Mouse (Mus musculus) G1E (cell line): ENCODE data around the gene Tut1. TPM values are rescaled to one million over a fixed set of nuclear protein-coding genes. Genes with fewer than 3 reads are reported as not detected.

ENCODE experiments used
- ATAC-seq: 2 replicates; pipeline ENCODE4 v1.8.0; 2016; ENCODE audit warnings: mild to moderate bottlenecking; ENCODE audit not compliant: insufficient number of reproducible peaks, poor library complexity, low FRiP score, severe bottlenecking; ENCODE audit errors: extremely low read depth
- DNase-seq: peaks from one replicate; pipeline ENCODE4 v3.0.0; 2012; ENCODE audit warnings: low spot score
- H3K27me3 ChIP-seq: 2 replicates; pipeline ENCODE4 v1.6.1; 2012; ENCODE audit warnings: mild to moderate bottlenecking, low read length, inconsistent platforms; ENCODE audit not compliant: insufficient read depth
- H3K36me3 ChIP-seq: replicated peaks from 2 replicates; pipeline ENCODE3; 2012; ENCODE audit warnings: mild to moderate bottlenecking, inconsistent platforms
- H3K4me1 ChIP-seq: 2 replicates; pipeline ENCODE4 v1.6.1; 2012; ENCODE audit warnings: low read depth, low read length, inconsistent platforms, mixed read lengths; ENCODE audit not compliant: insufficient read depth
- H3K4me3 ChIP-seq: 2 replicates; pipeline ENCODE4 v1.5.1; 2012; ENCODE audit warnings: low read depth, mild to moderate bottlenecking, inconsistent platforms, low read length, moderate library complexity, mixed read lengths
- H3K9me3 ChIP-seq: replicated peaks from 2 replicates; pipeline ENCODE4 v1.6.1; 2012; ENCODE audit warnings: inconsistent platforms
- CTCF ChIP-seq: IDR thresholded peaks from 2 replicates; pipeline ENCODE4 v1.5.1; 2012; ENCODE audit warnings: low read depth, low read length, inconsistent platforms, mixed read lengths
- GATA1 ChIP-seq: IDR thresholded peaks from 2 replicates; pipeline ENCODE4 v1.6.1; 2012; ENCODE audit warnings: borderline replicate concordance, low read length, inconsistent platforms, mixed read lengths
- GATA2 ChIP-seq: IDR thresholded peaks from 2 replicates; pipeline ENCODE4 v1.6.1; 2012; ENCODE audit warnings: low read depth, low read length, inconsistent platforms, borderline replicate concordance
- POLR2AphosphoS5 ChIP-seq: IDR thresholded peaks from 2 replicates; pipeline ENCODE4 v1.6.1; 2012; ENCODE audit warnings: low read depth, low read length, inconsistent platforms; ENCODE audit not compliant: insufficient replicate concordance
- TAL1 ChIP-seq: conservative IDR thresholded peaks from 2 replicates; pipeline ENCODE4 v1.6.1; 2012; ENCODE audit warnings: low read depth, low read length, inconsistent platforms, mixed read lengths
- polyA plus RNA-seq: library from polyadenylated mRNA; stranded (reverse); fragments of >175 nt; gene quantifications from 2 replicates; pipeline ENCODE4 v1.2.3, GENCODE M21; 2012
- total RNA-seq, 2 experiments: library from RNA; stranded (forward) in 1 of 2; stranded (reverse) in 1 of 2; fragments of 200-1000 nt in 1 of 2; fragments of >200 nt in 1 of 2; fragmentation: Nextera tagmentation in 1 of 2; gene quantifications; 2 replicates each; pipeline ENCODE4 v1.2.3; 2014 to 2017

The Tut1 gene
- total and polyA plus RNA-seq, 3 experiments: 17.8 to 60.9 (median 32.3) TPM

DNA sequence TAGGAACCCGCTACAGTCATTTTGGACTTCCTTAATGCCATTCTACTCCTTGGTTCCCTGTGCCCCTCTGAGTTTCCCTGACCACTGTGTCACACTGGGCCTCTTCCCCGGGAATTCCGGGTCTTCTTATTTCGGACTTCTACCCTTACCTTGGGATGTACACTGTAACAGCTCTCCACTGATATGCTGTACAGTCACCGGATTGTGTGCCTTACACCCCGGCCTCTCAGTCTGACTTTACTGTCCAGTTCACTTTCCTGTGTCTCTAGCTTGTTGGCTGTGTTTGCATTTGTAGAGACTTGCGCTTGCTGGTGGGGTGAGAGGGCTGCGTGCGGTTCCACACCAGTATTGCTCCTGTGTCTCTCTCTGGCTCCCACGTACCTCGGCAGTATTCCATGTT lies 23.5 kb upstream of the Tut1 start:
- no peak for ATAC-seq
- no peak for TF ChIP-seq TAL1
- TF ChIP-seq GATA1: no peak
- TF ChIP-seq CTCF: no peak
- TF ChIP-seq POLR2AphosphoS5: no peak
- TF ChIP-seq GATA2: no peak

DNA sequence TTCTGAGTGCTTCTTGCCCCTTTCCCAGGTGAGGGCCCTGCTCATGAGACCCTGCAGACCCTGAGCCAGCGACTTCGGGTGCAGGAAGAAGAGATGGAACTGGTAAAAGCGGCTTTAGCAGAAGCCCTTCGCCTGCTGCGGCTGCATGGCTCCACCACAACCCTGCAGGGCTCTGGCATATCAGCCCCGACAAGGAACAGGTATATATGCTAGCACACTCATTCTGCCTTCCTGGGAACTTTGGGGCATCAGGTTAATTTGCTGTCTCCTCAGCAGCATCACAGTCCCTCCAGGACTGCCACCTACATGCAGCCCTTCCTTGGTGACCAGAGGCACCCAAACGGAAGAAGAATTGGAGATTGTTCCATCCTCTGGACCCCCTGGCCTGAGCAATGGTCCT lies 22.9 kb upstream of the Tut1 start:
- Histone ChIP-seq H3K27me3 (no peaks in the 10 kb centered on the region), H3K4me3 (peak overlapping the region; percentile 90), H3K36me3 (peaks cover 80% of the 10 kb centered on the region), H3K9me3 (no peaks in the 10 kb centered on the region), H3K4me1 (peaks cover 80% of the 10 kb centered on the region)
- TF ChIP-seq TAL1 (no peak), CTCF (no peak), POLR2AphosphoS5 (no peak), GATA1 (no peak), GATA2 (no peak)
- ATAC-seq (no peak), DNase-seq (no peak)

More for the DNA sequence above, 23.5 kb upstream of the Tut1 start:
- no peak for DNase-seq
- H3K9me3 ChIP-seq: no peaks in the 10 kb centered on the region
- H3K4me3 ChIP-seq: peak overlapping the region; percentile 90
- H3K36me3 ChIP-seq: peaks cover 80% of the 10 kb centered on the region
- H3K27me3 ChIP-seq: no peaks in the 10 kb centered on the region
- H3K4me1 ChIP-seq: peaks cover 86% of the 10 kb centered on the region

DNA sequence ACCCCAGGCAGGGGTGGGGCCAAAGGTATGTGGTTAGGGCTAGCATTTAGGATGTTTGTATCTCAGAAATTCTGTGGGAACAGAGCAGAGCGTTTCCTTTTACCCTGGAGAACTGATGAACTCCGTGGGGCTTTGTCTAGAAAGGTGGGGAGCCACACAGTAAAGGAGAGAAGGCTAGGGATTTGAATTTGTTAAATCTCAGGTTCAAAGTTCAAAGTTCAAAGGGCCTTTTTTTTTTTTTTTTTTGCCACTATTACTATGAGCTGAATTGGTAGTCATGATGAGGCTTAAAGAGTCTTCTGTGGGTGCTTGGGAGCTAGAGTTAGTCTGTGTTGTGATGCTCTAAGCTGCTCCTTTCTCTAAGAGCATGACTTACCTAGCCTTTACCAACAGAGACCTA lies 16.9 kb upstream of the Tut1 start:
- no peak for DNase-seq
- Histone ChIP-seq H3K36me3 (peaks cover 93% of the 10 kb centered on the region), H3K4me3 (no peak overlapping the region), H3K27me3 (no peaks in the 10 kb centered on the region), H3K9me3 (no peaks in the 10 kb centered on the region), H3K4me1 (peaks cover 72% of the 10 kb centered on the region)
- TF ChIP-seq TAL1 (no peak), GATA2 (no peak), CTCF (no peak), GATA1 (no peak), POLR2AphosphoS5 (no peak)
- ATAC-seq: no peak

DNA sequence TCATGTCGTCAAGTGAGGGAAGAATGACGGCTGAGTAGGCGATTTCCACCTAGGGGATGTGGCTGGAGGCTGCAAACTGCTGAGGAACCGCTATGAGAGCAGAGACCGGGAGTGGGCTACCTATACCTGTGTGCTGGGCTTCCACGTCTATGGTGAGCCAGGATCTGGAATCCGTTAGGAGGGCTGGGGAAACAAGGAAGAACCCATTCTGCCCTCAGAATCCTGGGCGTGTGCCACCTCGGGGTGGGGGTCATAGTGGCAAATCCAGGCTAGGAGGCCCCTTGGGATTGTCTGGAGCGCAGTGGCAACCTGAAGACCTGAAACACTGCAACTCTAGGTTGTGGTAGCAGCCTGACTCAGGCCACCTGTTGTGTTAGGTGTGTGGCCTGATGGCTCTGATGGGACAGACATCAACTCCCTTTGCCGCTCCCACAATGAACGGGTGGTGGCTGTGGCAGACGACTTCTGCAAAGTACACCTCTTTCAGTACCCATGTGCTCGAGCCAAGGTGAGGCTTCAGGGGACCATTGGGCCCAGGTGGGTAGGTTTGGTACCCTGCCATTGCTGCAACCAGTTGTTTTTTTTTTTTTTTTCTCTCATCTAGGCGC lies 13.0 kb upstream of the Tut1 start:
- Histone ChIP-seq H3K9me3 (no peaks in the 10 kb centered on the region), H3K36me3 (peaks cover 76% of the 10 kb centered on the region), H3K4me3 (peak overlapping the region; percentile 97; the same call in 1 of the 2 replicates), H3K4me1 (peaks cover 75% of the 10 kb centered on the region), H3K27me3 (no peaks in the 10 kb centered on the region)
- ATAC-seq (no peak), DNase-seq (no peak)
- TF ChIP-seq CTCF (no peak), POLR2AphosphoS5 (no peak), GATA2 (no peak), TAL1 (no peak), GATA1 (no peak)

DNA sequence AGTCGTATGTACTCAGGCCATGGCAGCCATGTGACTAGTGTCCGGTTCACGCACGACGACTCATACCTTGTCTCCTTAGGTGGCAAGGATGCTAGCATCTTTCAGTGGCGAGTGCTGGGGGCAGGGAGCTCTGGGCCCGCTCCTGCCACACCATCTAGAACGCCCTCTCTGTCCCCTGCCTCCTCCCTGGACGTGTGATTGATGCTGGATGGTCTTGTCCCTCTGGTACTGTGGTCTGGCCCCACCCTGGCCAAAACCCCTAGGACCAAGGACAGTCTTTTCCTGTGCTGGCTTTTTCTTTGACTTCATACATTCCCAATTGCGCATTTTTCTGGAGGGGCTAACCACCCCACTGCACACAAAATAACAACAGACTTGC lies 12.5 kb upstream of the Tut1 start:
- H3K4me1 ChIP-seq: peaks cover 76% of the 10 kb centered on the region
- no peaks in the 10 kb centered on the region for H3K27me3 ChIP-seq
- H3K36me3 ChIP-seq: peaks cover 76% of the 10 kb centered on the region
- H3K4me3 ChIP-seq: peak overlapping the region; percentile 97; the same call in 1 of the 2 replicates
- TF ChIP-seq TAL1: no peak
- DNase-seq (no peak), ATAC-seq (no peak)
- H3K9me3 ChIP-seq: no peaks in the 10 kb centered on the region

DNA sequence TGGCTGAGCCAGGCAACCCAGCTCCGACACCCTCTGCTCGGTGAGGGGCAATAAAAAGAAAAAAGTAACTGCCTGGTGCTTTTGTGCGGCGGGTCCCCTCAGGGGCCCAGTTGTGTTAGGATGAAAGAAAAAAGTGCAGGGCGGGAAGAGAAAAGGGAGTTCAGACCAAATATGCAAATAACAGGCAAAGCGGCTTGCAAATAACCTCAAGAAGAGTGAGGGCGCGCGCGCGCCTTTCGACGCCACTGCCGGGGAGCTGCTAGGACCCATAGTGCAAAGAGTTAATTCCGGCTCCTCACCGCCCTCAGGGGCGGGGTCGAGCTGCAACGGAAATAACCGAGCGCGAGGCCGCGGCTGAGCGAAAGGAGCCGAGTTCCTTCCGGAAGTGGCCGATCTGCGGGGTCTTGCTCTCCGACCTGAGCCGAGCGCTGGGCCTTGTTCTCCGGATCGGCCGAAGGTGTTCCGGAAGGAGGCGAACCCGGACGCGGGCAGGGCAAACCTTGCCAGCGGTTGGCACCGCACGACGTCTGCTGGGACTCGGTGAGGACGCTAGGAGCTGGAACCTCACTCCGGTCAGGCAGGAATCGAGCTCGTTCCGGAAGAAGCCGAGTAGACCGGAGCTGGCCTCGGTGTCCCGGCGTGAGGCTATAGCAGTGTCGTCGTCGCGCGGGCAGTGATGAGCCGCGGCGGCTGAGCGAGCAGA lies 12.0 kb upstream of the Tut1 start, which contains the start of gene Mta2:
Gene Mta2 (plus strand): TSS at position 361 of the 703 bp plus-strand sequence.
- Histone ChIP-seq H3K36me3 (peaks cover 76% of the 10 kb centered on the region), H3K27me3 (no peaks in the 10 kb centered on the region), H3K9me3 (no peaks in the 10 kb centered on the region), H3K4me3 (peak within 1 kb of the TSS; percentile 97), H3K4me1 (peaks cover 77% of the 10 kb centered on the region)
- DNase-seq (peak; percentile 87), ATAC-seq (peak; percentile 67)
- TF ChIP-seq CTCF: no peak
- TF ChIP-seq POLR2AphosphoS5: no peak
- TF ChIP-seq GATA1: no peak
- TF ChIP-seq GATA2: no peak
- TF ChIP-seq TAL1: no peak
